Mouse (Mus musculus): ENCODE results near the gene Ralgps1. TPM values are rescaled to one million over a fixed set of nuclear protein-coding genes. Genes with fewer than 3 reads are reported as not detected.

Ralgps1 gene
- polyA plus RNA-seq, 1 experiment, result 20.4 TPM

DNA sequence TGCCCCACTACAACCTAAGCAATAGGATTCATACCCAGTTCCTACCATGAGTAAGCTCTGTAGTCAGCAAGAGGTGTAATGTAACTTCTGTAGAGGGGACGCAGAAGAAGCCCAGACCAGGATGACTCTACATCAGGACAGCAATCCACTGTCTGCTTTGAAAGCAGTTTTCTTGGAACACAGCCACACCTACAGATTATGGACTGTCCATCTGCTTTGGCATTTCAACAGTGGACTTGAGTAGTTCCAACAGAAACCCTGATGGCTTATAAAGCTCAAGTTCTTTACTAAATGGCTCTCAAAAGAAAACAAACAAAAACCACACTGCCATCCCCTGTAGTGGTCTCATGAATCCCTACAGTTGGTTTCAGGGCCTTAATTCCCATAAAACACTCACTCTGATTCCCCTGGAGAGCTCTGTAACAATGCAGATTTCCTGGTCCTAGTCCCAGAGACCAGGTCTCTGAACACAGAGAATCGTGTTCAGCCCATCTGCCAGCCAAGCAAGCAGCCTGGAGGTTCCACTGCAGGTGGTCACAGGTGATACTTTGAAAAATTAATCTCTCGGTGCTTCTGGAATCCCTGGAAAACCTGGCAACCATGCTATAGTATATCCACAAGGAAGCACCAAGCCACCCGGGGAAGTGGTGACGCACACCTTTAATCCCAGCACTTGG lies 281.8 kb downstream of the Ralgps1 start:
- no peak for TF ChIP-seq CTCF (IDR thresholded peaks at IDR 0.05; ENCODE audit: borderline replicate concordance, control insufficient read depth, extremely low read depth, insufficient read depth, low read length, poor library complexity)
- TF ChIP-seq POLR2A (IDR thresholded peaks at IDR 0.05; ENCODE audit: control insufficient read depth, extremely low read depth, insufficient read depth, low read length, poor library complexity), result no peak
- DNase-seq, result no peak
- Histone ChIP-seq H3K4me1 (replicated peaks; ENCODE audit: control insufficient read depth, insufficient read depth, low read length) (no peaks in the 10 kb centered on the region), H3K4me3 (ENCODE audit: control insufficient read depth, insufficient read depth, low read length) (no peak overlapping the region), H3K27ac (ENCODE audit: control insufficient read depth, insufficient read depth, low read length) (no peak overlapping the region), H3K36me3 (ENCODE audit: control insufficient read depth, insufficient read depth, low read length) (no peaks in the 10 kb centered on the region), H3K27me3 (ENCODE audit: control insufficient read depth, insufficient read depth, low read length) (no peaks in the 10 kb centered on the region)
- whole genome bisulfite sequencing, result 90% methylated on average over 5 of the region's 5 CpGs

DNA sequence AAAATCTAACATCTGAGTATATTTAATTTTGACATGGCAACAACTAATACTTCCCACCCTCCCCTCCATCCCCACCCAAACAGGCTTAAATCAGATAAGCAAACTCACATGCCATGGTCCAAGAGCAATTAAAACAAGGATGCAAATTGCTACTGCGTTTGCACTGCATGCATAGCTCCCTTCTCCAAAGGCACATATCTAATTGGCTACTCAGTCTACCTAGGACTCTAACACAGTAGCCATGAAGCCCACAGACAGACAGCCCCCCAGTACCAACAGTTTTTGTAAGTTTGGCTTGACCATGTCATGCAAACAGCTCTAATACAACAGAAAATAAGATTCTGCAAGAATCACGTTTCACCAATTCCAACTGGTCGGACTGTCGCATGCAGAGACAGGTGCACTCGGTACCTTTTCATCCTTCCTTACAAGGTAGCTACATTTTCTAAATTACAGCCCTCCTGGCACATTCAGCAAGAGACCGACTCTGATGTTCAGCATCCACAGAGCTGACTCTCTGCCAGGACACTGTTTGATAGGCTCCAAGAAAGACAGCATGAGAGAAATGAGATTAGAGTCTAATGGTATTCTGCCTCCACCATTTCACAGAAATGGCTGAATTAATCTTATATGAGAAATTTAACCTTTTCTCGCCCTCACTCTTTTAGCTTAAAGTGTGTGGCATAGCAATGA lies 284.5 kb downstream of the Ralgps1 start:
- Histone ChIP-seq H3K27ac (ENCODE audit: control insufficient read depth, insufficient read depth, low read length) (no peak overlapping the region), H3K4me3 (ENCODE audit: control insufficient read depth, insufficient read depth, low read length) (no peak overlapping the region), H3K27me3 (ENCODE audit: control insufficient read depth, insufficient read depth, low read length) (no peaks in the 10 kb centered on the region), H3K36me3 (ENCODE audit: control insufficient read depth, insufficient read depth, low read length) (no peaks in the 10 kb centered on the region), H3K4me1 (replicated peaks; ENCODE audit: control insufficient read depth, insufficient read depth, low read length) (no peaks in the 10 kb centered on the region)
- TF ChIP-seq POLR2A (IDR thresholded peaks at IDR 0.05; ENCODE audit: control insufficient read depth, extremely low read depth, insufficient read depth, low read length, poor library complexity) (no peak), CTCF (IDR thresholded peaks at IDR 0.05; ENCODE audit: borderline replicate concordance, control insufficient read depth, extremely low read depth, insufficient read depth, low read length, poor library complexity) (no peak)
- no peak for DNase-seq
- WGBS, result 91% methylated on average over 7 of the region's 7 CpGs

DNA sequence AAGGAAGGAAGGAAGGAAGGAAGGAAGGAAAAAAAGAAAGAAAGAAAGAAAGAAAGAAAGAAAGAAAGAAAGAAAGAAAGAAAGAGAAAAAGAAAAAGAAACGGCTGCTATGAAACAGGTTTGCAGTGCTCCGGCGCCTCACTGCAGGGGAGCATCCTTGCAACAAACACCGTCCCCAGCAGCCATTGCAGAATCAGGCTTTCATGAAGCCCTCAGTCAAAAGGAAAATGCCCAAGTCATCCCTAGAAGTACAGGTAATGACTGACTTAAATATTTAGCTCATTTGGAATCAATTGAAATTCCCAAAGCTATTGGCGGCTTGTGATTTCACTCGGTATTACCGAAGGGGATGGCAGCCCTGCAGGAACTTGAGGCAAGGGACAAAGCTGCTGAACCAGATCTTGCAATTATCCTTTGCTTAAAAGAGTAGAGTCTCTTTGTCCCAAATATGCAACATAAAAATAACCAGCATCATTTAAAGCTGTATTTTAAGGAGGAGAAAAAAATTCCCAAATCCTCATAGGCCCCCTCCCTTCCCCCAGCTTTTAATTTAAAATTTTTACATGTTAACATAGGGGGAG lies 285.2 kb downstream of the Ralgps1 start:
- WGBS, result 89% methylated on average over 7 of the region's 7 CpGs
- no peak for DNase-seq

DNA sequence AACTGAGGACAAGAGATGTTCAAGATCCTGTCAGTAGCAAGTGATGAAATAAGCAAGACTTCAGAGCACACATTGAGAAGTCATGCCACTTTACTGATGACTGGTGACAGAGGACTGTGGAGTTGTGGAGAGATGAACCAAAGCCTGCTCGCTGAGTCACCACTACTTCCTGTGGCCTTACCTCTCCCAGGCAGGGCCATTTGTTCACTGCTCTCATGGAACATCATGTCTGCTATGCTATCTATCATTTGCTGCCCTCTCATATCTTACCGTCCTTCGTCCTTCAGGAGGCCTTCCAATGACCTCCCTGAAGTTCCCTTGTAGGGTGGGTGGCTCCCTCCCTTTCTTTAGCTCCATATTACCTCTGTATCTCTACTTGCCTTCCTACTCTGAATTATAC lies 287.1 kb downstream of the Ralgps1 start:
- H3K4me1 ChIP-seq (replicated peaks; ENCODE audit: control insufficient read depth, insufficient read depth, low read length), result no peaks in the 10 kb centered on the region
- H3K4me3 ChIP-seq (ENCODE audit: control insufficient read depth, insufficient read depth, low read length), result no peak overlapping the region
- no peaks in the 10 kb centered on the region for H3K36me3 ChIP-seq (ENCODE audit: control insufficient read depth, insufficient read depth, low read length)
- no peak overlapping the region for H3K27ac ChIP-seq (ENCODE audit: control insufficient read depth, insufficient read depth, low read length)
- H3K27me3 ChIP-seq (ENCODE audit: control insufficient read depth, insufficient read depth, low read length), result no peaks in the 10 kb centered on the region
- no peak for DNase-seq
- 74% methylated on average over 3 of the region's 3 CpGs for WGBS
- TF ChIP-seq POLR2A (IDR thresholded peaks at IDR 0.05; ENCODE audit: control insufficient read depth, extremely low read depth, insufficient read depth, low read length, poor library complexity), result no peak
- no peak for TF ChIP-seq CTCF (IDR thresholded peaks at IDR 0.05; ENCODE audit: borderline replicate concordance, control insufficient read depth, extremely low read depth, insufficient read depth, low read length, poor library complexity)

More for the DNA sequence above, 285.2 kb downstream of the Ralgps1 start:
- Histone ChIP-seq H3K4me1 (replicated peaks; ENCODE audit: control insufficient read depth, insufficient read depth, low read length) (no peaks in the 10 kb centered on the region), H3K4me3 (ENCODE audit: control insufficient read depth, insufficient read depth, low read length) (no peak overlapping the region), H3K27me3 (ENCODE audit: control insufficient read depth, insufficient read depth, low read length) (no peaks in the 10 kb centered on the region), H3K36me3 (ENCODE audit: control insufficient read depth, insufficient read depth, low read length) (no peaks in the 10 kb centered on the region), H3K27ac (ENCODE audit: control insufficient read depth, insufficient read depth, low read length) (no peak overlapping the region)
- TF ChIP-seq POLR2A (IDR thresholded peaks at IDR 0.05; ENCODE audit: control insufficient read depth, extremely low read depth, insufficient read depth, low read length, poor library complexity) (no peak), CTCF (IDR thresholded peaks at IDR 0.05; ENCODE audit: borderline replicate concordance, control insufficient read depth, extremely low read depth, insufficient read depth, low read length, poor library complexity) (no peak)

Other genes with a start within 250 kb of the Ralgps1 start
- 0.96 and 1.2 TPM in 2 replicates for gene Garnl3, start 239.8 kb downstream of the Ralgps1 start, polyA plus RNA-seq (2012; rRNA removed)
- gene Angptl2, start 155.4 kb downstream of the Ralgps1 start, polyA plus RNA-seq (2012; rRNA removed), result 61.1 and 64.5 TPM in 2 replicates
- 22.0 and 27.6 TPM in 2 replicates for gene Zbtb34, start 59.8 kb upstream of the Ralgps1 start, polyA plus RNA-seq (2012; rRNA removed)
- gene Zbtb43, start 97.1 kb upstream of the Ralgps1 start, polyA plus RNA-seq (2012; rRNA removed), result 14.9 and 16.7 TPM in 2 replicates

All from thymus, adult 2 months (tissue).